Mouse (Mus musculus) lung, adult 18-20 months (tissue): Measurements from ENCODE around the gene Olfr12.

ENCODE experiments used
- DNase-seq, 2 experiments: peaks; one replicate each; pipeline ENCODE4 v3.0.0; 2022; ENCODE audit warnings: mixed read lengths in 2 of 2

Olfr12 gene

GRCm38 (mm10) chr1:92617488-92617887 is at the start of gene Olfr12:
Gene Olfr12 (plus strand): TSS chr1:92617788.
- no peak for DNase-seq

- DNase-seq, result no peak
These were observed 46.6 kb upstream of the Olfr12 start, which contains the start of gene Olfr1413 for GRCm38 (mm10) chr1:92571022-92571421. Gene Olfr1413 (plus strand): TSS chr1:92571322.

GRCm38 (mm10) chr1:92585479-92585878 is 32.1 kb upstream of the Olfr12 start, which contains the start of gene Olfr1412:
Gene Olfr1412 (plus strand): TSS chr1:92585779.
- no peak for DNase-seq

- no peak for DNase-seq
These were observed 23.5 kb upstream of the Olfr12 start, which contains the start of gene Olfr1411 for GRCm38 (mm10) chr1:92594111-92594510. Gene Olfr1411 (plus strand): TSS chr1:92594411.

- no peak for DNase-seq
These were observed 21.6 kb upstream of the Olfr12 start for GRCm38 (mm10) chr1:92596019-92596418.

- DNase-seq, result no peak
These were observed 12.1 kb upstream of the Olfr12 start, which contains the start of gene Olfr1410 for GRCm38 (mm10) chr1:92605482-92605881. Gene Olfr1410 (plus strand): TSS chr1:92605782.

- no peak for DNase-seq
These were observed 9.9 kb upstream of the Olfr12 start for GRCm38 (mm10) chr1:92607711-92608110.

GRCm38 (mm10) chr1:92611008-92611407 is 6.6 kb upstream of the Olfr12 start:
- peak in 1 of 2 experiments; percentile 12 for DNase-seq

- DNase-seq, result no peak
These were observed 4.4 kb upstream of the Olfr12 start for GRCm38 (mm10) chr1:92613175-92613574.

- no peak for DNase-seq
These were observed 3.1 kb upstream of the Olfr12 start for GRCm38 (mm10) chr1:92614516-92614915.

GRCm38 (mm10) chr1:92616046-92616445 is 1.5 kb upstream of the Olfr12 start:
- no peak for DNase-seq

- DNase-seq, result no peak
These were observed 772 bp downstream of the Olfr12 start for GRCm38 (mm10) chr1:92618360-92618759.

GRCm38 (mm10) chr1:92628227-92628626 is 10.6 kb downstream of the Olfr12 start:
- DNase-seq, result peak in 1 of 2 experiments; percentile 0

GRCm38 (mm10) chr1:92632196-92632595 is 14.6 kb downstream of the Olfr12 start:
- peak in 1 of 2 experiments; percentile 1 for DNase-seq

GRCm38 (mm10) chr1:92632948-92633347 is 15.4 kb downstream of the Olfr12 start:
- peak in 1 of 2 experiments; percentile 1 for DNase-seq

- peak in 1 of 2 experiments; percentile 1 for DNase-seq
These were observed 16.1 kb downstream of the Olfr12 start for GRCm38 (mm10) chr1:92633726-92634125.

GRCm38 (mm10) chr1:92634569-92634968 is 17.0 kb downstream of the Olfr12 start:
- no peak for DNase-seq

- no peak for DNase-seq
These were observed 17.5 kb downstream of the Olfr12 start for GRCm38 (mm10) chr1:92634976-92635599.

GRCm38 (mm10) chr1:92636015-92636414 is 18.4 kb downstream of the Olfr12 start:
- no peak for DNase-seq

GRCm38 (mm10) chr1:92636676-92637075 is 19.1 kb downstream of the Olfr12 start:
- no peak for DNase-seq

- DNase-seq, result no peak
These were observed 20.0 kb downstream of the Olfr12 start for GRCm38 (mm10) chr1:92637501-92638172.

GRCm38 (mm10) chr1:92638181-92638580 is 20.6 kb downstream of the Olfr12 start:
- DNase-seq, result no peak

GRCm38 (mm10) chr1:92638736-92639135 is 21.1 kb downstream of the Olfr12 start:
- DNase-seq, result no peak

GRCm38 (mm10) chr1:92640393-92640792 is 22.8 kb downstream of the Olfr12 start:
- DNase-seq, result peak in 1 of 2 experiments; percentile 1
